Mouse (Mus musculus) embryonic facial prominence, embryonic 14.5 days (tissue): ENCODE measurements at regions not wholly inside any gene's neighbourhood (a gene's known extent, or its start where the extent isn't known, plus 50 kb on each side); places are given as distances from the start of the nearest gene placed in this dataset.

Source experiments
- ATAC-seq: fragments of 200-750 bp; cut with Nextera tagmentation; 2 replicates; pipeline ENCODE4 v1.8.0; 2017; ENCODE audit warnings: low read depth, moderate number of reproducible peaks, moderate TSS enrichment
- DNase-seq: peaks from one replicate; pipeline ENCODE4 v3.0.0-alpha.2; 2015; ENCODE audit warnings: low spot score
- H3K27ac ChIP-seq: fragments of 300-500 bp; sonication (generic); replicated peaks from 2 replicates; pipeline ENCODE4 v1.5.1; 2014; ENCODE audit warnings: low read depth, mild to moderate bottlenecking, low read length, moderate library complexity
- H3K27me3 ChIP-seq: fragments of 300-500 bp; sonication (generic); replicated peaks from 2 replicates; pipeline ENCODE4 v1.6.1; 2014; ENCODE audit warnings: low read length; ENCODE audit not compliant: control insufficient read depth, insufficient read depth
- H3K36me3 ChIP-seq: fragments of 300-500 bp; sonication (generic); 2 replicates; pipeline ENCODE4 v1.6.1; 2014; ENCODE audit warnings: low read length, mixed read lengths; ENCODE audit not compliant: control insufficient read depth, insufficient read depth
- H3K4me1 ChIP-seq: fragments of 300-500 bp; sonication (generic); 2 replicates; pipeline ENCODE4 v1.6.1; 2014; ENCODE audit warnings: antibody characterized with exemption, low read length; ENCODE audit not compliant: control insufficient read depth, insufficient read depth
- H3K4me2 ChIP-seq: fragments of 300-500 bp; sonication (generic); 2 replicates; pipeline ENCODE4 v1.6.1; 2014; ENCODE audit warnings: low read depth, mild to moderate bottlenecking, low read length, moderate library complexity, mixed read lengths
- H3K4me3 ChIP-seq: fragments of 300-500 bp; sonication (generic); 2 replicates; pipeline ENCODE4 v1.5.1; 2014; ENCODE audit warnings: low read depth, mild to moderate bottlenecking, low read length
- H3K9ac ChIP-seq: fragments of 300-500 bp; sonication (generic); 2 replicates; pipeline ENCODE4 v1.6.1; 2014; ENCODE audit warnings: low read depth, mild to moderate bottlenecking, low read length, moderate library complexity, mixed read lengths
- H3K9me3 ChIP-seq: fragments of 300-500 bp; sonication (generic); 2 replicates; pipeline ENCODE4 v1.6.1; 2016; ENCODE audit warnings: low read length; ENCODE audit not compliant: control insufficient read depth
- WGBS: fragments of 180-500 bp; shearing (Covaris S2); extraction: QIAGEN DNeasy Blood & Tissue Kit; methylation state at CpG from one replicate; pipeline ENCODE4 v1.1.7; 2014; 5-methylcytosine and 5-hydroxymethylcytosine counted together

DNA sequence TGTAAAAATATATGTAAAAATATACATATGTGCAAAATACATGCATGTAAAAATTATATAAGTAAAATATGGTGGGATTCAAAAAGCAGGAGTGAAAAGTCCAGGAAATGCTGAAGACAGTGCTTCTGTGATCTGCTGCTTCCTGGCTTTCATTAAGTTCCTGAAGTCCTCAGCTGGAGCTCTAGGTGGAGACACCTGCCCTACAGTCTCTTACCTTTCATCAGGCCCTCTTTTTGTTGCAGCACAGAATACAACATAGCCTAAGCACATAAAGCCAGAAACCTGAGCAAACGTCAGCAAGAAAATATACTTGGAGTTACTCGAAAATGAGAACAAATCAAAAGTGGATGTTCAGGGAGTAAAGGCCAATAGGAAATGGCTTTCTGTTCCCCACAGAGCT, 120.6 kb downstream of the Cldn1 start:
- H3K4me1 ChIP-seq = no peaks in the 10 kb centered on the region
- no peak for ATAC-seq
- no peak overlapping the region for H3K4me3 ChIP-seq
- no peaks in the 10 kb centered on the region for H3K27me3 ChIP-seq
- WGBS = 72% methylated on average over 2 of the region's 2 CpGs
- no peaks in the 10 kb centered on the region for H3K36me3 ChIP-seq
- no peaks in the 10 kb centered on the region for H3K9me3 ChIP-seq
- H3K9ac ChIP-seq = no peak overlapping the region
- no peak overlapping the region for H3K27ac ChIP-seq
- no peak for DNase-seq
- no peak overlapping the region for H3K4me2 ChIP-seq

- Histone ChIP-seq H3K9ac (no peak overlapping the region), H3K27ac (no peak overlapping the region), H3K4me2 (no peak overlapping the region), H3K9me3 (no peaks in the 10 kb centered on the region), H3K36me3 (no peaks in the 10 kb centered on the region), H3K4me1 (no peaks in the 10 kb centered on the region), H3K4me3 (no peak overlapping the region), H3K27me3 (no peaks in the 10 kb centered on the region)
- no peak for ATAC-seq
- no peak for DNase-seq
Observed at GRCm38 (mm10) chr16:26248939-26249338, 122.7 kb downstream of the Cldn1 start.

GRCm38 (mm10) chr16:26247926-26248325, 123.7 kb downstream of the Cldn1 start:
- H3K4me1 ChIP-seq = no peaks in the 10 kb centered on the region
- H3K9ac ChIP-seq = no peak overlapping the region
- no peaks in the 10 kb centered on the region for H3K27me3 ChIP-seq
- no peak overlapping the region for H3K4me2 ChIP-seq
- DNase-seq (peak; percentile 38), ATAC-seq (no peak)
- H3K27ac ChIP-seq = no peak overlapping the region; the same call in 1 of the 2 replicates
- H3K36me3 ChIP-seq = no peaks in the 10 kb centered on the region
- WGBS = 40% methylated on average over 1 of the region's 1 CpGs
- H3K4me3 ChIP-seq = no peak overlapping the region
- no peaks in the 10 kb centered on the region for H3K9me3 ChIP-seq

- Histone ChIP-seq H3K4me2 (no peak overlapping the region), H3K4me3 (no peak overlapping the region), H3K27me3 (no peaks in the 10 kb centered on the region), H3K9me3 (no peaks in the 10 kb centered on the region), H3K36me3 (no peaks in the 10 kb centered on the region), H3K27ac (no peak overlapping the region), H3K9ac (no peak overlapping the region), H3K4me1 (no peaks in the 10 kb centered on the region)
- DNase-seq = no peak
- no peak for ATAC-seq
Observed at GRCm38 (mm10) chr16:26235239-26235638, 129.7 kb upstream of the P3h2 start.

DNA sequence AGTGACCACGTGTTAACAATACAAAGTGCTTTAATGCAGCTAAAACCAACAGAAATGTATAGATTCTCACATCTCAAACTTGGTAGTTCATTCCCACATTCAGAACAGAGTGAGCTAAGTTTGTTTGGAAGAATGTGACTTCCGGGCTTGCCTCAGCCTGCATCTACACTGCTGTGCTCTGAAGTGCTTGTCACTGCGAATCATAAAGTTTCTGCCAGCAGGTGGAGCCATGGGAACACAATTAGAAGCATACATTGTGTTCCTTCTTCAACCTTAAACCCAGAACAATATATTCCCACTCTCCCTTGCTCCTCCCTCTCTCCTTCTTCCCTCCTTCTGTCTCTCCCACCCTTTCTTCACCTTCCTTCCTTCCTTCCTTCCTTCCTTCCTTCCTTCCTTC, 128.5 kb upstream of the P3h2 start:
- ATAC-seq = peak; percentile 87
- no peaks in the 10 kb centered on the region for H3K9me3 ChIP-seq
- no peaks in the 10 kb centered on the region for H3K36me3 ChIP-seq
- no peak overlapping the region for H3K4me3 ChIP-seq
- H3K4me1 ChIP-seq = no peaks in the 10 kb centered on the region
- no peak overlapping the region for H3K27ac ChIP-seq
- no peak overlapping the region for H3K4me2 ChIP-seq
- 3% methylated on average over 3 of the region's 3 CpGs for WGBS
- no peak overlapping the region for H3K9ac ChIP-seq
- peak; percentile 95 for DNase-seq
- no peaks in the 10 kb centered on the region for H3K27me3 ChIP-seq

GRCm38 (mm10) chr16:26231110-26231509, 125.5 kb upstream of the P3h2 start:
- DNase-seq = no peak
- WGBS = 87% methylated on average over 1 of the region's 1 CpGs
- no peaks in the 10 kb centered on the region for H3K9me3 ChIP-seq
- H3K27ac ChIP-seq = no peak overlapping the region
- H3K4me1 ChIP-seq = no peaks in the 10 kb centered on the region
- H3K4me3 ChIP-seq = no peak overlapping the region
- H3K27me3 ChIP-seq = no peaks in the 10 kb centered on the region
- no peaks in the 10 kb centered on the region for H3K36me3 ChIP-seq
- no peak overlapping the region for H3K4me2 ChIP-seq
- ATAC-seq = no peak
- H3K9ac ChIP-seq = no peak overlapping the region

- H3K4me3 ChIP-seq = no peak overlapping the region
- H3K4me1 ChIP-seq = no peaks in the 10 kb centered on the region
- no peak overlapping the region for H3K27ac ChIP-seq
- H3K9ac ChIP-seq = no peak overlapping the region
- WGBS = 59% methylated on average over 3 of the region's 3 CpGs
- H3K27me3 ChIP-seq = no peaks in the 10 kb centered on the region
- H3K9me3 ChIP-seq = peaks cover 12% of the 10 kb centered on the region; the same call in 1 of the 2 replicates
- no peak for ATAC-seq
- no peaks in the 10 kb centered on the region for H3K36me3 ChIP-seq
- H3K4me2 ChIP-seq = no peak overlapping the region
- DNase-seq = peak; percentile 14
Observed at GRCm38 (mm10) chr16:26211418-26211817, 105.8 kb upstream of the P3h2 start.

DNA sequence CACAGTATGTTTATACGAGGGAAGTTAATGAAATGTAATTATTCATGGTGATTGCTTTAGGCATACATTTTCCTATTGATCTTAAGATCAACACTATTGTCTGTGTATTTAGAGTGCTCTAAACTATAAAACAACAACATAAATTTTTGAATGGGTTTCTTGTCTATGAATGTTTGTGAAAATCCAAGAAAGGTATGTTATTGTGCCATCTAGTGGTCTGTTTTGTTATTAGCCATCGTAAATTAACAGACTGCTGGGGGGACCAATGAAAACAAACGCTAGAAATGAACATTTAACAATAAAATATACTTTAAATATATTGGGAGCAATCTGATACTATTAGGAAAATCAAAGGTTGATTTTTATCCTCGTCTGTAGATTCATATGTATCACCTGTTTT, 93.5 kb upstream of the P3h2 start:
- Histone ChIP-seq H3K4me1 (peaks cover 4% of the 10 kb centered on the region; the same call in 1 of the 2 replicates), H3K36me3 (no peaks in the 10 kb centered on the region), H3K9me3 (no peaks in the 10 kb centered on the region), H3K27me3 (no peaks in the 10 kb centered on the region), H3K9ac (no peak overlapping the region), H3K4me2 (no peak overlapping the region), H3K27ac (no peak overlapping the region), H3K4me3 (no peak overlapping the region)
- DNase-seq (peak; percentile 40), ATAC-seq (no peak)
- 10% methylated on average over 4 of the region's 4 CpGs for WGBS

DNA sequence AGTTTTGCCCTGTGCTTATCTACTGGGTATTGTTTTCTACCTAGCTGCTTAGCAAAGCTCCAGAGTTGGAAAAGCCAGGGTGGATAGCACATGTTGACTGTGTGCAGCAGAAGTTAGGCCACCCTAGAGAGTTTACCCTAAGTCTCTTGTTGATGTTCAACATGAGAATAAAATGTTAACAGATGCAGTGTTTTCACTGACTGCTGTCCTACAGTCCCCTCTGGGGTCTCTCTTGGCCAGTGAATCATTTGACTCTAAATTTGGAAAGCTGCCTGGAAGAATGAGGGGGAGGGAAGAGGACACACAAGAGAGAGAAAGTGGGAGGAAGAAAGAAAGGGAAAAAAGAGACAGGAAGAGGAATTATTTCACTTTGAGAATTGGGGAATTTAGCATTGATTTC, 90.8 kb upstream of the P3h2 start:
- Histone ChIP-seq H3K4me1 (peaks cover 4% of the 10 kb centered on the region; the same call in 1 of the 2 replicates), H3K36me3 (no peaks in the 10 kb centered on the region), H3K9me3 (no peaks in the 10 kb centered on the region), H3K27me3 (no peaks in the 10 kb centered on the region), H3K4me3 (no peak overlapping the region), H3K4me2 (no peak overlapping the region), H3K9ac (no peak overlapping the region), H3K27ac (no peak overlapping the region)
- DNase-seq (peak; percentile 72), ATAC-seq (no peak; the same call in 1 of the 2 replicates)
